Mouse (Mus musculus): ENCODE measurements around the gene Cep78. TPM values are rescaled to one million over a fixed set of nuclear protein-coding genes. Genes with fewer than 3 reads are reported as not detected.
A peak's percentile ranks its signal among the peaks of the same experiment; 100 is the strongest.

Cep78 gene
- polyA plus RNA-seq, 1 experiment: 4.0 TPM

DNA sequence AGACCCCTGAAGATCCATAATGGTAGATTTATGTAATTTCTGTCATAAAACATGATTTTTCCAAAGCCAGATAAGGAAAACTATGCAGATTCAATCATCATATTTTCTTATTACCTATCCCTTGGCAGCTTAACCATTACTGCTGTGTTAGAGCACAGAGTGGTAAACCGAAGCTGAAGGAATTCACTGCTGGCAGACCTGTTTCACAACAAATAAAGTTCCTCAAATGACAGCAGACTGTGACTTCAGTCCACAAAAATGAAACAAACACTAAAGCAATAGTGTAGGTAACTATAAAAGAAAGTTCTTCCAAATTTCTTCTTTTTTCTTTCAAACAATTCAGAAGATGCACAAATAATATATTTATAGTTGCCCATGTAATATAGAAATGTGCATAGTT is 5.3 kb upstream of the Cep78 start:
- H3K4me2 ChIP-seq (ENCODE audit: low read depth): no peak overlapping the region
- no peak overlapping the region for H3ac ChIP-seq (ENCODE audit: control insufficient read depth, insufficient read length)
- H3K27me3 ChIP-seq (ENCODE audit: control insufficient read depth, insufficient read depth, insufficient read length): no peaks in the 10 kb centered on the region
- H3K4me3 ChIP-seq: no peak overlapping the region
- no peaks in the 10 kb centered on the region for H3K79me2 ChIP-seq (ENCODE audit: control insufficient read depth, insufficient read depth)
- no peak for TF ChIP-seq MAX (IDR thresholded peaks at IDR 0.05; ENCODE audit: low read depth)
- TF ChIP-seq MYOG (IDR thresholded peaks at IDR 0.05; ENCODE audit: control insufficient read depth in 1 of 3, insufficient read depth in 1 of 3, insufficient read length in 2 of 3, low read depth in 2 of 3): no peak
- TF ChIP-seq CEBPB (IDR thresholded peaks at IDR 0.05; ENCODE audit: insufficient read depth, poor library complexity, severe bottlenecking): no peak
- TF ChIP-seq POLR2A (IDR thresholded peaks at IDR 0.05; ENCODE audit: insufficient read length, low read depth): no peak
- no peak for TF ChIP-seq TCF3 (IDR thresholded peaks at IDR 0.05; ENCODE audit: insufficient read length, low read depth)
- TF ChIP-seq POLR2AphosphoS2 (IDR thresholded peaks at IDR 0.05; ENCODE audit: insufficient read length, low read depth): no peak
- TF ChIP-seq MYOD1 (IDR thresholded peaks at IDR 0.05; ENCODE audit: control insufficient read depth in 1 of 3, insufficient read length in 2 of 3, low read depth in 2 of 3): no peak
- no peaks in the 10 kb centered on the region for H3K36me3 ChIP-seq (ENCODE audit: control insufficient read depth, insufficient read depth)

- Histone ChIP-seq H3K27me3 (ENCODE audit: control insufficient read depth, insufficient read depth, insufficient read length) (no peaks in the 10 kb centered on the region), H3K4me3 (peak overlapping the region; percentile 46), H3K4me2 (ENCODE audit: low read depth) (peak overlapping the region; percentile 77), H3K79me2 (ENCODE audit: control insufficient read depth, insufficient read depth) (peaks cover 8% of the 10 kb centered on the region), H3K36me3 (ENCODE audit: control insufficient read depth, insufficient read depth) (no peaks in the 10 kb centered on the region), H3ac (ENCODE audit: control insufficient read depth, insufficient read length) (peak overlapping the region; percentile 31)
- no peak for TF ChIP-seq MYOD1 (IDR thresholded peaks at IDR 0.05; ENCODE audit: control insufficient read depth in 1 of 3, insufficient read length in 2 of 3, low read depth in 2 of 3)
- TF ChIP-seq POLR2A (IDR thresholded peaks at IDR 0.05; ENCODE audit: insufficient read length, low read depth): no peak
- no peak for TF ChIP-seq TCF3 (IDR thresholded peaks at IDR 0.05; ENCODE audit: insufficient read length, low read depth)
- TF ChIP-seq SRF (IDR thresholded peaks at IDR 0.05; ENCODE audit: control insufficient read depth, insufficient read length, low read depth): no peak
- TF ChIP-seq TCF12 (IDR thresholded peaks at IDR 0.05; ENCODE audit: insufficient read depth, poor library complexity, severe bottlenecking): no peak
- no peak for TF ChIP-seq MYOG (IDR thresholded peaks at IDR 0.05; ENCODE audit: control insufficient read depth in 1 of 3, insufficient read depth in 1 of 3, insufficient read length in 2 of 3, low read depth in 2 of 3)
- TF ChIP-seq POLR2AphosphoS2 (IDR thresholded peaks at IDR 0.05; ENCODE audit: insufficient read length, low read depth): no peak
- TF ChIP-seq MAX (IDR thresholded peaks at IDR 0.05; ENCODE audit: low read depth): no peak
- no peak for TF ChIP-seq REST (IDR thresholded peaks at IDR 0.05; ENCODE audit: insufficient read depth, insufficient read length)
- TF ChIP-seq USF1 (IDR thresholded peaks at IDR 0.05; ENCODE audit: low read depth): no peak
- TF ChIP-seq E2F4 (IDR thresholded peaks at IDR 0.05; ENCODE audit: insufficient read depth): no peak
- TF ChIP-seq CEBPB (IDR thresholded peaks at IDR 0.05; ENCODE audit: insufficient read depth, poor library complexity, severe bottlenecking): no peak
Observed at GRCm38 (mm10) chr19:15985172-15985713, 454 bp upstream of the Cep78 start.

DNA sequence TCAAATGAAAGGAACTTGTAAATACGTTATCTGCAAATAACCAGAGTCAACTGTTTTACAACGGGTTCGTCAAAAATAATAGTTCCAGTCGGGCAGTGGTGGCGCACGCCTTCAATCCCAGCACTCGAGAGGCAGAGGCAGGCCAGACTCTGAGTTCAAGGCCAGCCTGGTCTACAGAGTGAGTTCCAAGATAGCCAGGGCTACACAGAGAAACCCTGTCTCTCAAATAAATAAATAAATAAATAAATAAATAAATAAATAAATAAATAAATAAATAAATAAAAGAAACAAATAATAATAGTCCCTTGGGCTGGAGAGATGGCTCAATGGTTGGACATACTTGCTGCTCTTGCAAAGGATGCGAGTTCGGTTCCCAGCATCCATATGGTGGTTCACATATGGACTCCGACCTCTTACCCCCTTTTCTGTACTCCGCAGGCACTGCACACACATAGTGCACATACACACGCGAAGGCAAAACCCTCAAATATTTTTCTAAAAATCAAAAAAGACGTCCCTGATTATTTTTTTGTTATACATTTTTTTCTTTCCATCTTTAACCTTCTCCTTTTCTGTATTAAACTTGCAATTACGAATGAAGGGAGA is 947 bp downstream of the Cep78 start:
- no peaks in the 10 kb centered on the region for H3K27me3 ChIP-seq (ENCODE audit: control insufficient read depth, insufficient read depth, insufficient read length)
- H3K4me3 ChIP-seq: peak overlapping the region; percentile 46
- no peak for TF ChIP-seq MAX (IDR thresholded peaks at IDR 0.05; ENCODE audit: low read depth)
- no peak for TF ChIP-seq USF1 (IDR thresholded peaks at IDR 0.05; ENCODE audit: low read depth)
- TF ChIP-seq REST (IDR thresholded peaks at IDR 0.05; ENCODE audit: insufficient read depth, insufficient read length): no peak
- TF ChIP-seq POLR2A (IDR thresholded peaks at IDR 0.05; ENCODE audit: insufficient read length, low read depth): no peak
- TF ChIP-seq MYOD1 (IDR thresholded peaks at IDR 0.05; ENCODE audit: control insufficient read depth in 1 of 3, insufficient read length in 2 of 3, low read depth in 2 of 3): no peak
- no peak for TF ChIP-seq TCF3 (IDR thresholded peaks at IDR 0.05; ENCODE audit: insufficient read length, low read depth)
- TF ChIP-seq TCF12 (IDR thresholded peaks at IDR 0.05; ENCODE audit: insufficient read depth, poor library complexity, severe bottlenecking): no peak
- TF ChIP-seq SRF (IDR thresholded peaks at IDR 0.05; ENCODE audit: control insufficient read depth, insufficient read length, low read depth): no peak
- no peak for TF ChIP-seq E2F4 (IDR thresholded peaks at IDR 0.05; ENCODE audit: insufficient read depth)
- TF ChIP-seq CEBPB (IDR thresholded peaks at IDR 0.05; ENCODE audit: insufficient read depth, poor library complexity, severe bottlenecking): no peak
- no peak for TF ChIP-seq POLR2AphosphoS2 (IDR thresholded peaks at IDR 0.05; ENCODE audit: insufficient read length, low read depth)
- no peak for TF ChIP-seq MYOG (IDR thresholded peaks at IDR 0.05; ENCODE audit: control insufficient read depth in 1 of 3, insufficient read depth in 1 of 3, insufficient read length in 2 of 3, low read depth in 2 of 3)
- H3K4me2 ChIP-seq (ENCODE audit: low read depth): peak overlapping the region; percentile 89
- peak overlapping the region; percentile 31 for H3ac ChIP-seq (ENCODE audit: control insufficient read depth, insufficient read length)
- H3K36me3 ChIP-seq (ENCODE audit: control insufficient read depth, insufficient read depth): no peaks in the 10 kb centered on the region
- peaks cover 8% of the 10 kb centered on the region for H3K79me2 ChIP-seq (ENCODE audit: control insufficient read depth, insufficient read depth)

DNA sequence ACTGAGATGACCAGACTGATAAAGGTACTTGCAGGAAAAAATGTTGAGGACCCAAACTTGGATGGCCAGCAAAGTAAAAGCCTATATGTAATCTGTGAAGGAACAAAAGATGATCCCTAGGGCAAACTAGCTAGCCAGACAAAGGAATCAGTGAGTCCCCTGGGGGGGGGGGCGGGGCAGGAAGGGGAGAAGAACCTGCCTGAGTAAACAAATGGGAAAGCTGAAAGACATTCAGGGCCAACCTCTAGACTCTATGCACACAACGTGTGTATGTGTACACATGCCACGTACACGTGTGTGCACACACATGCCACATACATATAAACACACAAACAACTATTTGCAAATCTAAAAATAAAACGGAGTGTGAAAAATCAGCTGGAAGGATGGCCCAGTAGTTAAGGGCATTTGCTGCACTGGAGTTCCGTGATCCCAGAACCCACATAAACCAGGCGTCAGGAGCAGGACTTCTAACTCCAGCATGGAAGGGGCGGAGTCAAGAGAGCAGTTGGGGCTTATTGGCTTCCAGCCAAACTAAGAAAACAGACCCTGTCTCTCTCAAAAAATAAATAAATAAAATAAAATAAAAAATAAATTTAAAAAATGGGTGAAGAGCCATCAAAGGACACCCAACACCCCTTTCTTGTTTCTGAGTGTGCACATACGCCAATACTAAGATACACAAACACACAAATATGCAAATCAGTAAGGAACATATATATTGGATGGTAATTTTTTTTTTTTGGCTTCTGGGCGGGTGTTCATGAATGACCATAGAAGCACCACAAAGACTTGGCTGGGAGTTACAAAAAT is 1.7 kb downstream of the Cep78 start:
- Histone ChIP-seq H3K4me3 (no peak overlapping the region), H3K36me3 (ENCODE audit: control insufficient read depth, insufficient read depth) (no peaks in the 10 kb centered on the region), H3K79me2 (ENCODE audit: control insufficient read depth, insufficient read depth) (peaks cover 8% of the 10 kb centered on the region), H3K4me2 (ENCODE audit: low read depth) (peak overlapping the region; percentile 34), H3ac (ENCODE audit: control insufficient read depth, insufficient read length) (no peak overlapping the region), H3K27me3 (ENCODE audit: control insufficient read depth, insufficient read depth, insufficient read length) (no peaks in the 10 kb centered on the region)
- no peak for TF ChIP-seq TCF12 (IDR thresholded peaks at IDR 0.05; ENCODE audit: insufficient read depth, poor library complexity, severe bottlenecking)
- TF ChIP-seq TCF3 (IDR thresholded peaks at IDR 0.05; ENCODE audit: insufficient read length, low read depth): no peak
- TF ChIP-seq MYOD1 (IDR thresholded peaks at IDR 0.05; ENCODE audit: control insufficient read depth in 1 of 3, insufficient read length in 2 of 3, low read depth in 2 of 3): no peak
- no peak for TF ChIP-seq POLR2AphosphoS2 (IDR thresholded peaks at IDR 0.05; ENCODE audit: insufficient read length, low read depth)
- no peak for TF ChIP-seq SRF (IDR thresholded peaks at IDR 0.05; ENCODE audit: control insufficient read depth, insufficient read length, low read depth)
- no peak for TF ChIP-seq CEBPB (IDR thresholded peaks at IDR 0.05; ENCODE audit: insufficient read depth, poor library complexity, severe bottlenecking)
- no peak for TF ChIP-seq REST (IDR thresholded peaks at IDR 0.05; ENCODE audit: insufficient read depth, insufficient read length)
- no peak for TF ChIP-seq USF1 (IDR thresholded peaks at IDR 0.05; ENCODE audit: low read depth)
- TF ChIP-seq E2F4 (IDR thresholded peaks at IDR 0.05; ENCODE audit: insufficient read depth): no peak
- no peak for TF ChIP-seq POLR2A (IDR thresholded peaks at IDR 0.05; ENCODE audit: insufficient read length, low read depth)
- TF ChIP-seq MAX (IDR thresholded peaks at IDR 0.05; ENCODE audit: low read depth): no peak
- no peak for TF ChIP-seq MYOG (IDR thresholded peaks at IDR 0.05; ENCODE audit: control insufficient read depth in 1 of 3, insufficient read depth in 1 of 3, insufficient read length in 2 of 3, low read depth in 2 of 3)

All from myocyte (in vitro differentiated cells).